Mouse (Mus musculus): ENCODE measurements around the gene Pnma5. TPM values are rescaled to one million over a fixed set of nuclear protein-coding genes. Genes with fewer than 3 reads are reported as not detected.
A peak's percentile ranks its signal among the peaks of the same experiment; 100 is the strongest.

The Pnma5 gene
- polyA plus RNA-seq, 1 experiment from 2014 or later: not detected

GRCm38 (mm10) chrX:72986841-72987519, 49.9 kb downstream of the Pnma5 start, which contains the start of gene Zfp185:
Gene Zfp185 (plus strand): TSS chrX:72987339.
- POLR2A ChIA-PET: no interaction called here
- CTCF ChIA-PET: no interaction called here
- ATAC-seq (peak; percentile 81), DNase-seq (ENCODE audit: low read depth, low spot score) (no peak)
- in situ Hi-C loops (cut with MboI; ENCODE audit: low pct_unique_long_range_greater_than_20kb): no loop called here
- no peak for TF ChIP-seq CTCF (IDR thresholded peaks at IDR 0.05)
- no peaks in the 10 kb centered on the region for H3K27me3 ChIP-seq

GRCm38 (mm10) chrX:72985607-72986006, 51.3 kb downstream of the Pnma5 start:
- in situ Hi-C loops (cut with MboI; ENCODE audit: low pct_unique_long_range_greater_than_20kb): no loop called here
- ChIA-PET CTCF (no interaction called here), POLR2A (no interaction called here)
- no peak for ATAC-seq
- TF ChIP-seq CTCF (IDR thresholded peaks at IDR 0.05): no peak
- peaks cover 6% of the 10 kb centered on the region for H3K27me3 ChIP-seq
- no peak for DNase-seq (ENCODE audit: low read depth, low spot score)

Other genes with a start within 250 kb of the Pnma5 start
- gene Gabrq, start 211.9 kb downstream of the Pnma5 start, polyA plus RNA-seq (2021): not detected
- gene Cetn2, start 118.7 kb downstream of the Pnma5 start, polyA plus RNA-seq (2021): 134 TPM
- 26.1 TPM for gene Nsdhl, start 118.5 kb downstream of the Pnma5 start, polyA plus RNA-seq (2021)
- 15.8 TPM for gene Zfp185, start 49.8 kb downstream of the Pnma5 start, polyA plus RNA-seq (2021)
- not detected for gene Pnma3, start 27.7 kb upstream of the Pnma5 start, polyA plus RNA-seq (2021)
- not detected for gene Xlr4a, start 45.4 kb upstream of the Pnma5 start, polyA plus RNA-seq (2021)
- gene Xlr3a, start 60.0 kb upstream of the Pnma5 start, polyA plus RNA-seq (2021): not detected
- gene Gm14685, start 79.9 kb upstream of the Pnma5 start, polyA plus RNA-seq (2021): not detected
- gene Xlr5b, start 111.7 kb upstream of the Pnma5 start, polyA plus RNA-seq (2021): not detected
- not detected for gene DXBay18, start 112.3 kb upstream of the Pnma5 start, polyA plus RNA-seq (2021)
- gene Spin2d, start 139.9 kb upstream of the Pnma5 start, polyA plus RNA-seq (2021): not detected
- gene Xlr3b, start 155.1 kb upstream of the Pnma5 start, polyA plus RNA-seq (2021): not detected
- not detected for gene Xlr4b, start 177.2 kb upstream of the Pnma5 start, polyA plus RNA-seq (2021)
- gene F8a, start 191.2 kb upstream of the Pnma5 start, polyA plus RNA-seq (2021): 4.5 TPM
- not detected for gene Xlr4c, start 206.0 kb upstream of the Pnma5 start, polyA plus RNA-seq (2021)
- not detected for gene Xlr3c, start 228.3 kb upstream of the Pnma5 start, polyA plus RNA-seq (2021)

Measured in Patski (cell line).